Mouse (Mus musculus) adrenal gland, postnatal 25 days (tissue): ENCODE data around the gene Coa6. TPM values are rescaled to one million over a fixed set of nuclear protein-coding genes. Genes with fewer than 3 reads are reported as not detected.
"Not testable (repeated sequence)": the region's sequence is repeated elsewhere in the genome, so short reads cannot be mapped to it uniquely, and the experiment has no call there.

Source experiments
- DNase-seq: peaks from one replicate; pipeline ENCODE4 v3.0.0; 2021; ENCODE audit warnings: mixed read lengths
- long read RNA-seq: library from polyadenylated mRNA; stranded (forward); transcript quantifications from one replicate; pipeline ENCODE4 v2.0.0, GENCODE M21; 2021
- total RNA-seq: library from RNA; stranded (reverse); gene quantifications from 2 replicates; pipeline ENCODE4 v1.2.3, GENCODE M21; 2021

The Coa6 gene
- total RNA-seq: 31.9 and 36.4 TPM in 2 replicates
- long read RNA-seq, transcript Coa6-201 (2 exons, 747 nt): major isoform, 24 of 24 reads
- long read RNA-seq, partial matches to known transcripts: 0 of 24 reads
- long read RNA-seq, other reads (novel, unspliced or antisense): 0 of 24 reads

- peak; percentile 98 for DNase-seq
Measured at GRCm38 (mm10) chr8:126422174-126422919, at the start of gene Coa6. Coa6 (plus strand) TSS chr8:126422515.

- DNase-seq: no peak
Measured at GRCm38 (mm10) chr8:126379580-126379979, 42.7 kb upstream of the Coa6 start.

DNA sequence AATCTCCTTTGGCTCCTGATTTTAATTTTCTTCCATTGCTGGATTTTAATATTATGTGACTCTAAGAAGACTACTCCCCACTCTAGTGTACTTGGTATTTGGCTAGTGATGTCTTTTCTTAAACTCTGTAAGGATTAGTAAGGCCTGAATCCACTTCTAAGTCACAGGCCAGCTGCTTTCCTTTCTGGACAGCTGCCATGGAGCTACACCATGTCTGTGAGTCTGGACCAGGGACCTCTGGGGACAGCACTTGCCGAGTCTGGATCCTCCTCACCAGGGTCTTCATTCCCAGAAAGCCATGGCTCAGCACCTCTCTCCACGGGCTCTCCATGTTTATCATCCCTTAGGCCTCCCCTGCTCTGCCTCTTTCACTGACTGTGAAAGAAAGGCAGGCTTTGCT, 42.2 kb upstream of the Coa6 start:
- DNase-seq: no peak

DNA sequence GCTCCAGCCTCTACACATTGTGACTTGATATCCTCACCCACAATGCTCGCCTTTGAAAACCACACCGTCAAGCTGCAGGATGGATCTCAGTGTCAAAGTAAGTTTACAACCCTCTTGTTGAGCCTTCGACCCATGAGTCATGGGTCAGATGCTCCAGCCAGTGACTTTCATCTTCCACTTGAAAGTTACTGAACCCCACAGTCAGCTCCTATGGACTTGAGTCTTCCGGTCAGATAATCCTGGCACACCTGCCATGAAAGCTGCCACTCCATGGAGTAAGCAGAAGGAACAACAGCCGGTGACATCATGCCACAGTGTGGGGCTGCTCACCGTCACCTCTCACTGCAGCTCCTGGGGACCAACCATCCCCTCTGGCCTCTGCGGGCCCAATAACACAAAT, 41.0 kb upstream of the Coa6 start:
- no peak for DNase-seq

DNA sequence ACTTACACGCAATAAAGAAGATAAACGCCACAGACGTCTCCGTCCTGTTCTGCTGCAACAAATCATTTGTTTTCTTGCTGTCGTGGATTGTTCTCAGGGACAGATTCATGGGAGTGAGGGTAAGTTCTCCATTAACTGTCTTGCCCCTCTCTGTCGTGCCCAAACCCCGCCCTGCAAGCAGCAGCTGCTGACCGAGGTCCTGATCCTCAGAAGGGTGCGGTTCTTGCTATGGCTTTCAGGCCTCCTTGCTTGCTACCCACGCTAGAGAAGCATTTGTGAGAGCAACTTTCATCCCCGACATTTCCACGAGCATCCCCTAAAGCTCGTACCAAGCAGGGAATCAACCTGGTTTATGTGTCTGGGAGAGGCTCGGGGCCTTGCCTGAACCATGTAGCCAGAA, 40.1 kb upstream of the Coa6 start:
- peak; percentile 12 for DNase-seq

DNA sequence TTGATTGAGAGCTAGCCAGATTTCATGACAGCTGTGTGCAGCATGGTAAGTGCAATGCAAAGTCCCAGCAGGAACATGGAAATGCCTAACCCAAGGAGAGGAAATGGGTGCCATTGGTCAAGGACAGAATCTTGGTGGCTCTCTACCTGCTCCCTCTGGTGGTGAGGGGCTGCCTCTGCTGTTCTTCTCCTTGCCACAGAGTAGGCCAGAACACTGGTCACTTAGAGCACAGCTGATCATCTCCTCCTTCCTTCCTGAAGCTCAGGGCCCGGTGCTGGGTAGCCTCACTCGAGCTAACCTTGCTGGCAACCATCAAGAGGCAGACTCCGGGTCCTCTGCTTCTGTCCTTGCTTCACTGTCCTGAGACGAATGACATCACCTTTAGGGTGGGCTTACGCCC, 39.6 kb upstream of the Coa6 start:
- DNase-seq: peak; percentile 24

GRCm38 (mm10) chr8:126387566-126387965, 34.7 kb upstream of the Coa6 start:
- DNase-seq: no peak

GRCm38 (mm10) chr8:126391541-126391940, 30.8 kb upstream of the Coa6 start:
- no peak for DNase-seq

DNA sequence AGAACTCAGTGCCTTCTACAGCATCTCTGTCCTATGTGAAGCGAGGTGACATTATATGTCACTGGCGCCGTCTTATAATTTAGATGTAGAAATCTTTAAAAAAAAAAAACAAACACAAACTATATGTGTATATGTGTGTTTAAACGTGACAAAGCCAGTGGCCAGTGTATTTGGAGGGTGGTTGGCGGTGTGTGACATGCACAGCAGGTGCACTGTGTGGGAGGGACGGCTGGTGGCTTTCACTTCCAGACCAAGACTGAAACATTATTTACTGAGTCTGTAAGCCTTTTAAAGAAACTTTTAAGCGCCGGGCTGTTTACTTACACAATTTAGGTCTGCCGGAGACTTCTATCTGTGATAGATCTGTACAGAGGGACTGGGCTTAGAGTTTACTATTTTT, 26.9 kb upstream of the Coa6 start:
- no peak for DNase-seq

GRCm38 (mm10) chr8:126395917-126396316, 26.4 kb upstream of the Coa6 start:
- no peak for DNase-seq

GRCm38 (mm10) chr8:126398349-126398748, 24.0 kb upstream of the Coa6 start:
- no peak for DNase-seq

DNA sequence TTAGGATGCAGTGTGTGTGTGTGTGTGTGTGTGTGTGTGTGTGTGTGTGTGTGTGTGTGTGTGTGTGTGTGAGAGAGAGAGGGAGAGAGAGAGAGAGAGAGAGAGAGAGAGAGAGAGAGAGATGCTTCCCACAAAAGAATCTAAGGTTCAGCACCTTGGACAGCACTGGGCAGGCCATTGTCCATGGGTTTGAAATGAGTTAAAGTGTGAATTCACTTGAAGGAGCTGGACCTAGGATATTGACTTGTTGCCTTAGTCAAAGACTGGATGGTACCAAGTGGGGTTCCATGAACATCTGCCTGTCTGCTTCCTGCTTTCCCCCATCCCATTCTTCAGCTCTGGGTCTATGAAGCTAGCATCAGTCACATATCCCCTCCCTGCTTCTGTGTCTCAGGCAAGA, 17.8 kb upstream of the Coa6 start:
- DNase-seq: not testable (repeated sequence)

DNA sequence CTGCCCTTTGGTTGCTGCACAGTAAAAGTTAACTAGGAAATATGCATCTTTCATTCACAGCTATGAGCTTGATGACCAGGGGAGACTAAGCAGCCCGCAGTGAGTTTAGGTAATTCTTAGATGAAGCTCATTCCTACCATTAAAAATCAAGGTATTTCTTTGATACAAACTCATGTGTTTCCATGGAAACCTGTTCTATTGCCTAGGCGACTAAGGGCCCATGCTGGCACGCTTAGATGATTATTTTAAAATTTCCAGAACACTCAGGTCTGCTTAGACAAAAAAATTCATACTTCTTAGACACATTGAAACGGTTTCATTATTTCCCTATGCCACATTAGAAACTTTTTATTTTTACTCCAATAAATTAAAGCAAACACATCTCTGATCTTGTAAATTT, 17.3 kb upstream of the Coa6 start:
- no peak for DNase-seq

GRCm38 (mm10) chr8:126420834-126421233, 1.5 kb upstream of the Coa6 start:
- DNase-seq: no peak

GRCm38 (mm10) chr8:126422920-126423300, 595 bp downstream of the Coa6 start:
- peak; percentile 7 for DNase-seq

DNA sequence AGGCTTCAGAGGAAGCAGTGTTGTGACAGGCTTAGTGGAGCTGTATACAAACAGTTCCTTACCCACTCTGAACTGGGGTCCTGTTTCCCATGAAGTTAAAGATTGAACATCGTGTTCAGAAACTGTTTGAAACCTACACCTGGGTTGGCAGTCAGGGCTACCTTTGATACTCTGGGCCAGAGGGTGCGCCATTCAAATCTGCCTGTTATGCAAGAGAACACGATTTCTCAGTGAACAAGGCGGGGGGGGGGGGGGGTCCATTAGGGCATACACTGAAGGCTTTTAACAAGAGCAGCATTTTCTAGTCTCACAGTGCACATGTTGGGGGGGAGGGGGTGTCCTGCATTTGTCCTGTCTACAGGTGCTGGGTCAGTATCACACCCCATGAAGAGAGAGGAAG, 1.8 kb downstream of the Coa6 start:
- no peak for DNase-seq

- DNase-seq: no peak
Measured at GRCm38 (mm10) chr8:126424946-126425345, 2.6 kb downstream of the Coa6 start.

DNA sequence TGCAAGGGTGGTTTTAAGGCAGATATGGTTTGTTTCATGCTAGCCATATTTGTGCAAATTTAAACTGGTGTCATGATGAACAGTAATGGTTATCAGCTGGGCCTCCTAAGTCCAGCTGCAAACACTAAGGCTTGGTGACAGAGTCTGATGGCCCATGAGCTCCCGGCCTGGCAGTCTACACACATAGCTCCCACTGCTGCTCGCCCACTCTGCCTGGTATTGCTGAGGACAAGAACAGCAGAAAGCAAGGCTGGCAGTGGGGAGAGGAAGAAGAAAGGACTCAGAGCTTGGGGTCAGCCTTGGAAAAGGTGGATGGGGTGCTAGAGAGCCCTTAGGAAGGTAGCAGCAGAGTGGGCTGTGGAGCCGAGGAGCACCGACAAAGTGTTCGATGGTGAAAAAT, 7.3 kb downstream of the Coa6 start:
- DNase-seq: no peak

DNA sequence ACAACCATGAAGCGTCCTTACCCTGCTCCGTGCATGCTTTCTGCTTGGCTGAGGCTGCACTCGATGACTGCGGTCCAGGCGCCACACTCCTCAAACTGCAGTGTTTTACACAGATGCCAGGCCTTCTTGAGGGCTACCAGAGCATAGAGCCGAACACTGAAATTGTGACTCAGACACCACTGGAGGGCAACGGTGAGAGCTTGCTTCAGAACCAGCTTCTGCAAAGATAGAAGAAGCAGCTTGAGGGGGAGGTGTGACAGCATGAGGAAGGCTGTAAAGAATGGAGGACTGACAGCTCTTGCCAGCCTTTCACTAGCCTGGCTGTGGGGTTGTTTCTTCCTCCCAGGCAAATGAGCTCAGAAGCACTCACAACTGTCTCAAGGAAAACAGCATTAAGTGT, 11.5 kb downstream of the Coa6 start:
- no peak for DNase-seq

GRCm38 (mm10) chr8:126438937-126439336, 16.6 kb downstream of the Coa6 start:
- DNase-seq: no peak

DNA sequence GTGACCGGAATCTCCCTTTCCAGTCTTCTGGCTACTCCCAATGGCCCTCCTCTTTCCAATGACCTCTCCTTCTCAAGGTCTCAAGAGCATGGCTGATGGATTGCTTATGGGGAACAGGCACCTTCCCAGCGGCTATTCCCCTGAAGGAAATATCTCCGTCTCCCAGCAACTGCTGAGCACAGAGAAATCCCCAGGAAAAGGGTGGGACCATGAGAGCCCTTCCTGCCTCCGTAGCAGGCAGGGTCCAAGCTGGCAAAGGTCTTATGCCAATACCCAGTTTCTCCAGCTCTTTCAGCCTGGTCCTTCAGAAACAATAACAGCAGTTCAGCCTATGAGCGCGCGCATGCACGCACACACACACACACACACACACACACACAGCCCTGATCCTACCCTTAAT, 28.8 kb downstream of the Coa6 start:
- no peak for DNase-seq

- DNase-seq: no peak
Measured at GRCm38 (mm10) chr8:126455383-126455782, 33.1 kb downstream of the Coa6 start.

GRCm38 (mm10) chr8:126460274-126460673, 38.0 kb downstream of the Coa6 start:
- peak; percentile 71 for DNase-seq

- no peak for DNase-seq
Measured at GRCm38 (mm10) chr8:126461735-126462134, 39.4 kb downstream of the Coa6 start.
